Mouse (Mus musculus) erythroblast, embryonic 14.5 days (primary cell): ENCODE results near the gene Ammecr1. TPM values are rescaled to one million over a fixed set of nuclear protein-coding genes. Genes with fewer than 3 reads are reported as not detected.

Experiments used
- H3K27me3 ChIP-seq: 2 replicates; pipeline ENCODE4 v1.6.1; 2012; ENCODE audit warnings: inconsistent platforms; ENCODE audit not compliant: control insufficient read depth
- H3K36me3 ChIP-seq: 2 replicates; pipeline ENCODE4 v1.6.1; 2012; ENCODE audit warnings: mild to moderate bottlenecking, inconsistent platforms; ENCODE audit not compliant: control insufficient read depth
- H3K4me1 ChIP-seq: 2 replicates; pipeline ENCODE4 v1.6.1; 2012; ENCODE audit warnings: inconsistent platforms; ENCODE audit not compliant: control insufficient read depth
- H3K4me3 ChIP-seq: replicated peaks from 2 replicates; pipeline ENCODE3; 2012; ENCODE audit warnings: moderate library complexity, mild to moderate bottlenecking, inconsistent platforms
- H3K9me3 ChIP-seq: 2 replicates; pipeline ENCODE4 v1.6.1; 2012; ENCODE audit warnings: low read length, inconsistent platforms, mixed read lengths; ENCODE audit not compliant: control insufficient read depth
- GATA1 ChIP-seq: IDR thresholded peaks from 2 replicates; pipeline ENCODE4 v1.6.1; 2012; ENCODE audit warnings: low read length, inconsistent platforms, mixed read lengths
- TAL1 ChIP-seq: IDR thresholded peaks from 3 replicates; pipeline ENCODE4 v1.6.1; 2012; ENCODE audit warnings: low read length, inconsistent platforms, mixed read lengths
- polyA plus RNA-seq: library from polyadenylated mRNA; stranded (reverse); fragments of >175 nt; gene quantifications from 2 replicates; pipeline ENCODE4 v1.2.3, GENCODE M21; 2012

Ammecr1 gene
- polyA plus RNA-seq, 1 experiment, result 0.72 TPM

- no peaks in the 10 kb centered on the region for H3K4me1 ChIP-seq
- no peak for TF ChIP-seq GATA1
- TF ChIP-seq TAL1, result no peak
Observed at GRCm38 (mm10) chrX:142895316-142895715, 71.2 kb downstream of the Ammecr1 start.

GRCm38 (mm10) chrX:142885962-142886361, 80.6 kb downstream of the Ammecr1 start:
- no peak overlapping the region for H3K4me3 ChIP-seq
- H3K36me3 ChIP-seq, result peaks cover 15% of the 10 kb centered on the region
- H3K4me1 ChIP-seq, result no peaks in the 10 kb centered on the region
- TF ChIP-seq GATA1 (no peak), TAL1 (no peak)
- H3K9me3 ChIP-seq, result no peaks in the 10 kb centered on the region
- no peaks in the 10 kb centered on the region for H3K27me3 ChIP-seq

More at GRCm38 (mm10) chrX:142895316-142895715, 71.2 kb downstream of the Ammecr1 start:
- H3K9me3 ChIP-seq, result no peaks in the 10 kb centered on the region
- H3K27me3 ChIP-seq, result no peaks in the 10 kb centered on the region
- H3K36me3 ChIP-seq, result peaks cover 14% of the 10 kb centered on the region
- H3K4me3 ChIP-seq, result no peak overlapping the region

- H3K36me3 ChIP-seq, result peaks cover 18% of the 10 kb centered on the region
- no peak for TF ChIP-seq GATA1
- TF ChIP-seq TAL1, result no peak
- no peaks in the 10 kb centered on the region for H3K27me3 ChIP-seq
- no peaks in the 10 kb centered on the region for H3K9me3 ChIP-seq
- no peak overlapping the region for H3K4me3 ChIP-seq
- H3K4me1 ChIP-seq, result no peaks in the 10 kb centered on the region
Observed at GRCm38 (mm10) chrX:142883593-142883992, 82.9 kb downstream of the Ammecr1 start.

- no peaks in the 10 kb centered on the region for H3K9me3 ChIP-seq
- TF ChIP-seq TAL1 (no peak), GATA1 (no peak)
- H3K36me3 ChIP-seq, result peaks cover 19% of the 10 kb centered on the region
- no peaks in the 10 kb centered on the region for H3K27me3 ChIP-seq
- no peaks in the 10 kb centered on the region for H3K4me1 ChIP-seq
- no peak overlapping the region for H3K4me3 ChIP-seq
Observed at GRCm38 (mm10) chrX:142882255-142882654, 84.3 kb downstream of the Ammecr1 start.

- H3K4me3 ChIP-seq, result no peak overlapping the region
- TF ChIP-seq TAL1 (no peak), GATA1 (no peak)
- H3K9me3 ChIP-seq, result no peaks in the 10 kb centered on the region
- peaks cover 8% of the 10 kb centered on the region for H3K36me3 ChIP-seq
- no peaks in the 10 kb centered on the region for H3K27me3 ChIP-seq
- H3K4me1 ChIP-seq, result no peaks in the 10 kb centered on the region
Observed at GRCm38 (mm10) chrX:142869844-142870243, 96.7 kb downstream of the Ammecr1 start.

GRCm38 (mm10) chrX:142848032-142848431, 118.5 kb downstream of the Ammecr1 start:
- TF ChIP-seq TAL1 (no peak), GATA1 (no peak)
- Histone ChIP-seq H3K4me1 (no peaks in the 10 kb centered on the region), H3K36me3 (peaks cover 19% of the 10 kb centered on the region), H3K27me3 (no peaks in the 10 kb centered on the region), H3K9me3 (no peaks in the 10 kb centered on the region), H3K4me3 (no peak overlapping the region)

- peaks cover 28% of the 10 kb centered on the region for H3K36me3 ChIP-seq
- no peak for TF ChIP-seq TAL1
- TF ChIP-seq GATA1, result no peak
- H3K4me3 ChIP-seq, result no peak overlapping the region
- H3K27me3 ChIP-seq, result no peaks in the 10 kb centered on the region
- H3K9me3 ChIP-seq, result no peaks in the 10 kb centered on the region
- no peaks in the 10 kb centered on the region for H3K4me1 ChIP-seq
Observed at GRCm38 (mm10) chrX:142846266-142846665, 120.3 kb downstream of the Ammecr1 start.

- Histone ChIP-seq H3K4me1 (no peaks in the 10 kb centered on the region), H3K9me3 (no peaks in the 10 kb centered on the region), H3K36me3 (peaks cover 36% of the 10 kb centered on the region), H3K27me3 (no peaks in the 10 kb centered on the region), H3K4me3 (no peak overlapping the region)
- no peak for TF ChIP-seq TAL1
- no peak for TF ChIP-seq GATA1
Observed at GRCm38 (mm10) chrX:142841916-142842315, 124.6 kb downstream of the Ammecr1 start.

- no peak for TF ChIP-seq GATA1
- no peak for TF ChIP-seq TAL1
- H3K9me3 ChIP-seq, result no peaks in the 10 kb centered on the region
- no peak overlapping the region for H3K4me3 ChIP-seq
- peaks cover 61% of the 10 kb centered on the region for H3K36me3 ChIP-seq
- no peaks in the 10 kb centered on the region for H3K4me1 ChIP-seq
- no peaks in the 10 kb centered on the region; the same call in 1 of the 2 replicates for H3K27me3 ChIP-seq
Observed at GRCm38 (mm10) chrX:142839411-142839810, 127.1 kb downstream of the Ammecr1 start.

GRCm38 (mm10) chrX:142838841-142839240, 127.7 kb downstream of the Ammecr1 start:
- no peaks in the 10 kb centered on the region for H3K9me3 ChIP-seq

More at GRCm38 (mm10) chrX:142838841-142839240, 127.7 kb downstream of the Ammecr1 start:
- peaks cover 65% of the 10 kb centered on the region for H3K36me3 ChIP-seq
- no peaks in the 10 kb centered on the region for H3K4me1 ChIP-seq
- H3K4me3 ChIP-seq, result no peak overlapping the region
- no peaks in the 10 kb centered on the region; the same call in 1 of the 2 replicates for H3K27me3 ChIP-seq
- TF ChIP-seq TAL1 (no peak), GATA1 (no peak)
